Mouse (Mus musculus) adrenal gland, postnatal 36 days (tissue): Measurements from ENCODE around the gene Syt16. TPM values are rescaled to one million over a fixed set of nuclear protein-coding genes. Genes with fewer than 3 reads are reported as not detected.

ENCODE experiments used
- DNase-seq, 2 experiments: peaks; one replicate each; pipeline ENCODE4 v3.0.0; 2021; ENCODE audit warnings: mixed read lengths in 1 of 2
- total RNA-seq, 2 experiments: library from RNA; stranded (reverse); gene quantifications; 2 replicates each; pipeline ENCODE4 v1.2.3; 2021

The Syt16 gene
- total RNA-seq, 2 experiments from 2014 or later = 0.16 to 0.66 TPM

DNA sequence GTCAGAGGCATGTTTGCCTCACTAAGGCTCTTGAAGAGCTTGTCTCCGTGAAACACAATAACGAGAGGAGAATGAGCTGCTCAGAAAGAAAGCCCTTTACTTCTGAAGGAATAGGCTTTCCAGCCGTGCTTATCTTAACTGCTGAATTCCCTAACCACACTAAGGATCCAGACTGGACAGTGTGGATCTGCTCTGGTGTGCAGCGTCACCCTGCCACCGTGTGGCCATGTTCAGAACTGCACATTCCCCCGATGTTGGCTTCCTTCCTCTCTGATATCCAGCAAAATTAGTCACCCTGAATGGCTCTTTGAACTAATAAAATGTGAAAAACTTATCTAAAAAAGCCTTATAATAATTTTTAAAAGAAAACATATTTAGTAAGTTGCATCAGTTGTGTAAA lies 16.3 kb downstream of the Syt16 start:
- DNase-seq = peak; percentile 86 to 88

- peak; percentile 43 to 62 for DNase-seq
Observed at GRCm38 (mm10) chr12:74014739-74015270, 17.3 kb downstream of the Syt16 start.

DNA sequence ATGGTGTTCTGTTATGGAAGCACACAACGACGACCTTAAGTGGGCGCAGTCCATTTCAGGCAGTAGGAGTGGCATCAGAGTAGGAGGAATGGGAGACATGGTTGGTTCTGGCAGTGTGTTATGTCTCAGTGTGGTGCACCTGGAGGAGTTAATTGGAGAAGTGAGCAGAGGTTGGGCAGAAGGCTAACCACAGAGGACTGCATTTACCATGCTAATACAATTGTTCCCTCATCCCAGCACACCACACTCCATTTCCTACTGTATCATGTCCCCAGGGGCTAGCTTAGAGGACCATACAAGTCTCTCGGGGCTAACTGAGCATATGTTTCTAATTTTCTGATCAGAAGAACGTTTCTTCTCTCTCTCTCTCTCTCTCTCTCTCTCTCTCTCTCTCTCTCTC lies 18.0 kb downstream of the Syt16 start:
- DNase-seq = no peak

DNA sequence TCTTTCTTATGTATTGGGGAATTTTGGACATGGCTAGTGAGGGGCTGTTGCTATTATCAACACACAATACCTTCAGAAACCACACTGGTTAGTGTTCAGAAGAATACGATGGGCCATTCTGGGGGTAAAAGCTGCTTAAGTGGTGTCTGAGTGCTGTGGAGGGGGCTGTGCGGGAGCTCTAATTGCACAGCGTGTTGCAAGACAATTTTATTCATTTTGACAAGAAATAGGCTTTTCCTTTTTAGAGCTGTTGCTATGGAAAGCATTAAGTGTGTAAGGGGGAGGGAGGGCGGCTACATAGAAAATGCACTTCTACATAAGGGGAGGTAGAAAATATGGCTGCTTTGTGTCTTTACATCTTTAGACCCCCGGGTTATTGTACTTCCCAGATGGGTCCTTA lies 25.8 kb downstream of the Syt16 start:
- no peak for DNase-seq

- no peak for DNase-seq
Observed at GRCm38 (mm10) chr12:74024912-74025311, 27.5 kb downstream of the Syt16 start.

GRCm38 (mm10) chr12:74043225-74043624 lies 45.8 kb downstream of the Syt16 start:
- DNase-seq = no peak

- no peak for DNase-seq
Observed at GRCm38 (mm10) chr12:74043755-74044154, 46.3 kb downstream of the Syt16 start.

- no peak for DNase-seq
Observed at GRCm38 (mm10) chr12:74044241-74044640, 46.8 kb downstream of the Syt16 start.

DNA sequence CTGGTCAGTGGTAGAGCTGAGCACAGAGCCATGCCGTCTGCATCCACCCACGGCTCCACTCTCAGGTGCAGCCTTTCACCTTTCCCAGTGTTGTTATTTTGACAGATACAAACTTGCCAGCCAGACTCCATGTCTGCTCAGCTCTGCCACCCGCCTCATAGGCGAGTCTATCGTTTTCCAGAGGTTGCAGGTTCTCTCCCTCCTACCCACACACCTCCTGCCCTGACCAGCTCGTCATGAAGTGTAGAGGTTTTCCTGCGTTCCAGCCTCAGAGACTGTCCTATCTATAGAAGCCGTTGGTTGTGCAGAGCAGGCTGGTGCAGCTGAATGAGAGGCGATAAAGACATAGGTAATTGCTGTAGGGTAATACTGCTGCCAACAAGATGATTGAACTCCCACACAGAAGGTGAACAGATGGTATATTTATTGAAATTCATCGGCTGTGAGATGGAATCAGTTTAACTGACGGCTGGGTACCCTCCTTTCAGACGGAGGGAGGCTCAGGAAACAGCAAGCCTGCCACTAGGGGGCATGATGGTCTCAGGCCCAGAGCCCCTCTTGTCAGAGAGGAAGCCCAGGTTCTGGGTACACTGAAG lies 58.0 kb downstream of the Syt16 start:
- peak; percentile 27 to 43 for DNase-seq

DNA sequence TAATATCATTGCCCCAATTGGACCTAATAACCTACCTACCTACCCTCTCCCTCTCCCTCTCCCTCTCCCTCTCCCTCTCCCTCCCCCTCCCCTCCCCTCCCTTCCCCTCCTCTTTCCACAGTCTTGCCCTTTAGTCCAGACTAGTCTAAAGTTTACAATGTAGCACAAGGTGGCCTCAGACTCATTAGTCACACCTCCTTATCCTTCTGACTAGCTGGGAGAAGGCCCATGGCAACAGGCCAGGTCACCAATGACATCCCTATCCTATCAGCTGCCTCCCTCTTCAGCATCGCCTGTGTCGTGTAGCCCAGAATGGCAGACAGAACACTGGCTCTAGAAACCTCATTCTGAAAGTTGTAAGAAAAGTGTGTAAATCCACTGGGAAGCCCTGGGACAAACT lies 58.7 kb downstream of the Syt16 start:
- DNase-seq = no peak

- DNase-seq = no peak
Observed at GRCm38 (mm10) chr12:74062547-74062946, 65.1 kb downstream of the Syt16 start.

DNA sequence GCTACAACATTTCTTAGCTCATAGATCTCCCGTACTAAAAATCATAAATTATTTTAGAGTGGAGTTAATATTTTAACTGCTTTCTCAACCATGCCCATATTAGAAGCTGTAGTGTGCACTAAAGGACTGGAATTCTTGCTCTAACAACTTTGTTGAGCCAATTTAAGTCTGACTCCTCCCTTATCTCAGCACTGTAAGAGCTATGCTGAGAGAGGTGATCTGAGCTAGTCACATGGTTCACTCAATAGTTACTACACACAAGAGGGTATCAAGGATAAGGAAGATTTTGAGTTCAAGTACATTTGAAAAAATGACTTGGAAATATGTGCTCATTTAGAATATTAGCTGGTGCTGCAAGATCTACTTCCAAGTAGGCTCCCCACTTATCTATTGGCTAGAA lies 71.5 kb downstream of the Syt16 start:
- DNase-seq = no peak

DNA sequence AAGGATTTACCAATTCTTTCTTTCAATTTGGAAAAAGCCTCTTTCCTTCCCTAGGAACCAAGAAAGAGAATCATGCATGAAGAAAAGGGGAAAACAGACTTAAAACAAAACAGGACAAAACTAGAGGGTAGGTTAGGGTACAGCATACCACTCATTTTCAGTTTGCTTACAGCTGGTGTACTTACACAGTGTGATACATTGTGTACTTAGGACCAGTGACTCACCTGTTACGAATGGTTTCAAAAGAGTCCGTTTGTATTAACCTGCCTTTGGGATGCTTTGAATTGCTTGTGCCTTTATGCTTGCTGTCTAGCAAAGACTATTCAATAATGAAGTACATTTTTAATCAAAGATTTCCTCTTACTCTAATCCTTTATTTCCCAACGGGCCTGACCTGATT lies 78.1 kb downstream of the Syt16 start:
- DNase-seq = no peak

GRCm38 (mm10) chr12:74076091-74076490 lies 78.6 kb downstream of the Syt16 start:
- no peak for DNase-seq

- no peak for DNase-seq
Observed at GRCm38 (mm10) chr12:74081122-74081521, 83.7 kb downstream of the Syt16 start.

DNA sequence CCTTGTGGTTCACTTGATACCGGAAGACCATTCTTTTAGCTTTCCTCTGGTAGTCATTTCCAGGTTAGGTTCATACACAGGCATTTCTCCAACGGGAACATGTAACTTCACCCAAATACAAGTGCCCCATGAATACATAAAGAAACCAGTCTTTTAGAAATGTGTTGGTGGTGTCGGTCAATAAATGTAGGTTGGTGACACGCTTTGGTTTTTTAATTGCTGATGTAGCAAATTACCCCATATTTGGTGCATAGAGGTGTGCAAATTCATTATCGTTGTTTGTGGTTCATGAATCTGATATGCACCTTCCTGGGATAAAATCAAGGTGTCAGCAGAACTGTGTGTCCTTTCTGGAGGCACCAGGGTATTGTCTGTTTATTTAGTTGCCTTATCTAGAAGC lies 86.9 kb downstream of the Syt16 start:
- DNase-seq = no peak

DNA sequence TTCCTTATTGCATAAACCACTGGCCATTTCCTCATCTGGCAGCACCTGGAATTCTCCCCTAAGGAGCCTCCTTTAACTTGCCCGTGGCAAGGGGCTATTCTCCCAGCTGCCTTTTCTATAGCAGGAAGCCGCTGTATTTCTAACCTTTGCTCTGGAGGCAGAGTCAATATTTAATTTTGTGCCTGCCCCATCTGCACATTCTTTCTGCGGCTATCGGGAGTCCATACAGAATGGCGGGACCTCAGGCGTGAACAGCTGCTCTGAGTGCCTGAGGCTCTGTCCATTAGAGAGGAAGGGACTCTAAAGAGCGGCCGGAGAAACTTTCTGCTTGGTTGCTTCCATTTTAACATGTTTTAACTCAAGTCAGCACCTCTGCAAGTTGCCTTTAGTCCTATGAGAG lies 89.6 kb downstream of the Syt16 start:
- DNase-seq = no peak

DNA sequence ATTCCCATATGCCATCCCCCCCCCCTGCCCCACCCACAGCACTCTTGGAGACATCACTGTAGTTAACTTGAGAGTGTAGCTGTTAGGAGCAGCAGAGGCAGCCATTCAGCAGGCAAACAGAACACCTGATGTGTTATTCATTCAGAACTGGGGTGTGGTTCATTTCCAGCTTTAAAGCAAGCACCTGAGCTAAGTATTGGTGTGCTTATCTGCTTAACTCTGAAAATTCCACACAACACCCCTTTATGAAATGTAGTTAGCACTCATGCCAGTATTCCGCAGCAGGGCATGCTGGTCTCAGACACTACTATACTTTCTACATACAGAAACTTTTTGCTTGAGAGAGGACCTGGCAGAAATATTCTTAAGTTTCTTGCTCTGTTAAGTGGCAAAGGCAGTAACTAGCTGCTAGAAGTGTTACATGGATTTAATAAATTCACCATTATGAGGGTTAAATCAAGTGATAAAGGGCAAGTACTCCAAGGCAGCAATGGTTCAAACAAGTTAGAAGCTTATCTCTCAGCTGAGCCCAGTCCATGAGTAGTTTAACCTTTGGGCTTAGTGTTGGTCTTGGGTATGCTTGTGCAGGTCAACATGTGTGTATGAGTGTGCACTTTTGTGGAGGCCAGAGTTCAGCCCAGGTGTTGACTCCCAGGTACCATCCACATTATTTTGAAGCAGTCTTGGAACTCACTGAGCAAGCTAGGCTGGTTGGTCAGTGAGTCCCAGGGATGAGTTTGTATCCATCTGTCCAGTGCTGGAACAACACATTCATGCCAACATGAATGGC lies 92.1 kb downstream of the Syt16 start:
- DNase-seq = no peak

- no peak for DNase-seq
Observed at GRCm38 (mm10) chr12:74092546-74092945, 95.1 kb downstream of the Syt16 start.

- no peak for DNase-seq
Observed at GRCm38 (mm10) chr12:74093110-74093509, 95.6 kb downstream of the Syt16 start.

DNA sequence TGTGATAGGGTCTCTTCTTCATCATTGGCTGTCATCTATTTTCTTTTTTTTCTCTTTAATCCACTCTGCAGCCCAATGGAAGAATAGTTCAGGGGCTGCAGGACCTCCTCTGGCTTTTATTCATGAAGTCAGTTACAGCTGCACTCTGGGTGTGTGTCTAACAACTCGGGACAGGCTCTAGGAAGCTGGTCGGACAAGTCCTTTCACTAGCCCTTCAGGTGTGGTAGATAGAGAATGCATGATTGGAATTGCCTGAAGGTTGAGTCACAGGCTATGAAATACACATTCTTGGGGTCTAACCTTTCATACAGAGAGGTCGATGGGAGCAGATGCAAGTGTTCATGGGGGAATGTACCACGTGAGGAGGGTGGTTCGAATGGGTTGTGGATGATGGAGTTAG lies 97.2 kb downstream of the Syt16 start:
- DNase-seq = no peak

DNA sequence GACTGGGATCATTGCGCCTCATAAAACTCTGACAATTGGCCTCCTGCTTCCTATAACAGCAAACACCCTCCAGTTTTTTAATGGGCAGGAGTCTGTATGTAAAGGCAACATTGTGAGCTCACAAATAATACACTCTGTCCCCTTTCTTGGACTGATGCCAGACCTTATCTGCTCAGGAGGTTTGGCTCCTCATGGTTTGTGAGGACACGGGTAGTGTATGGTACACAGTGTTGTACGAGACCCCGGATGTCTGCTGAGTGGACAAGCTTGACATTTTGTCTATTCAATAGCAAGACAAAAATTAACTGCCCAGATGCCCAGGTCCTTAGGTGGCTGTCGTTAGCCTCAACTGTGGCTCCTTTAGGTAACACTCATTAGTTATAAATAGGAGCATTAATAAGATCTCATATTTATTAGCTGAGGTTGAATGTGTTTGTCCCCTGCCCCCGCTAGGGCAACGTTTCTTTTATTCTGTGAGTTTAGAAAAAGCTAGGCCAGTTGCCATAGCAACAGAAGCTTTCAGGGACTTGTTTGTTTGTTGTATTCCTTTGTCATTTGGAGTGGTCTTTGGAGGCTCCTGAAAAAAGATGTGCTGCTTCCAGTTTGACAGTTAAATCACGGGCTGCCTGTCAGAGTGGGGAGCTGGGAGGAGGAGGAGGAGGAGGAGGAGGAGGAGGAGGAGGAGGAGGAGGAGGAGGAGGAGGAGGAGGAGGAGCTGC lies 101.3 kb downstream of the Syt16 start:
- DNase-seq = no peak
